Mouse (Mus musculus) ES-E14 (cell line): Measurements from ENCODE around the gene Sgsm2. TPM values are rescaled to one million over a fixed set of nuclear protein-coding genes. Genes with fewer than 3 reads are reported as not detected.

ENCODE experiments used
- DNase-seq: peaks from one replicate; pipeline ENCODE4 v3.0.0-alpha.2; 2013; ENCODE audit warnings: low read depth, low spot score
- H3K27ac ChIP-seq: 2 replicates; pipeline ENCODE4 v1.5.1; 2012; ENCODE audit warnings: low read depth, mild to moderate bottlenecking, low read length, moderate library complexity, mixed read lengths; ENCODE audit not compliant: poor library complexity, insufficient read depth, severe bottlenecking
- H3K36me3 ChIP-seq: 2 replicates; pipeline ENCODE4 v1.6.1; 2012; ENCODE audit warnings: mild to moderate bottlenecking, low read length, moderate library complexity, mixed read lengths; ENCODE audit not compliant: control insufficient read depth, poor library complexity, insufficient read depth, severe bottlenecking
- H3K4me1 ChIP-seq, 2 experiments: fragments of 150-350 bp in 1 of 2; sonication (generic) in 1 of 2; 2 replicates each; pipeline ENCODE4 v1.6.1; 2012; ENCODE audit warnings: low read length in 2 of 2, mild to moderate bottlenecking in 1 of 2, mixed read lengths in 1 of 2; ENCODE audit not compliant: control insufficient read depth in 2 of 2, insufficient read depth in 2 of 2, poor library complexity in 1 of 2
- H3K4me3 ChIP-seq, 2 experiments: fragments of 150-350 bp in 1 of 2; sonication (generic) in 1 of 2; 2 replicates each; pipeline ENCODE4 v1.5.1; 2012; ENCODE audit warnings: low read length in 2 of 2, low read depth in 1 of 2, mild to moderate bottlenecking in 1 of 2, mixed read lengths in 1 of 2; ENCODE audit not compliant: insufficient read depth in 1 of 2, poor library complexity in 1 of 2, severe bottlenecking in 1 of 2
- H3K9ac ChIP-seq: 2 replicates; pipeline ENCODE4 v1.6.1; 2012; ENCODE audit warnings: low read depth, mild to moderate bottlenecking, low read length, mixed read lengths; ENCODE audit not compliant: poor library complexity, insufficient read depth, severe bottlenecking
- H3K9me3 ChIP-seq: fragments of 150-350 bp; sonication (generic); 2 replicates; pipeline ENCODE4 v1.6.1; 2012; ENCODE audit warnings: low read depth, mild to moderate bottlenecking, low read length; ENCODE audit not compliant: control insufficient read depth, insufficient read depth
- CHD2 ChIP-seq: IDR thresholded peaks from 2 replicates; pipeline ENCODE4 v1.6.1; 2014; ENCODE audit warnings: mild to moderate bottlenecking, low read depth, low read length, inconsistent platforms
- HCFC1 ChIP-seq: IDR thresholded peaks from 2 replicates; pipeline ENCODE4 v1.6.1; 2012; ENCODE audit warnings: low read length, inconsistent platforms, borderline replicate concordance; ENCODE audit not compliant: insufficient read depth
- MAFK ChIP-seq: IDR thresholded peaks from 2 replicates; pipeline ENCODE4 v1.6.1; 2014; ENCODE audit warnings: mild to moderate bottlenecking, low read depth, low read length, inconsistent platforms; ENCODE audit not compliant: insufficient read depth
- ZC3H11A ChIP-seq: IDR thresholded peaks from 2 replicates; pipeline ENCODE4 v1.6.1; 2012; ENCODE audit warnings: low read depth, mild to moderate bottlenecking, inconsistent platforms, low read length, borderline replicate concordance
- ZNF384 ChIP-seq: IDR thresholded peaks from 2 replicates; pipeline ENCODE4 v1.6.1; 2012; ENCODE audit warnings: low read depth, low read length, inconsistent platforms
- in situ Hi-C, 2 experiments: fragments of 600-800 bp; cut with MboI; formaldehyde crosslinking; loops; one replicate each; pipeline ENCODE4 v1.15.1; 2025; ENCODE audit warnings: low sequenced_read_pairs in 2 of 2, inconsistent platforms in 1 of 2; ENCODE audit not compliant: unreplicated experiment in 2 of 2
- total RNA-seq: library from RNA; depleted of rRNA; stranded (reverse); fragments of 300-350 nt; gene quantifications from 2 replicates; pipeline ENCODE4 v1.2.3, GENCODE M21; 2012

Gene Sgsm2
- total RNA-seq, 1 experiment, result 10.4 TPM

GRCm38 (mm10) chr11:74837056-74837693 lies 59.7 kb downstream of the Sgsm2 start:
- TF ChIP-seq MAFK, result no peak
- no peak for TF ChIP-seq CHD2
- no peak for TF ChIP-seq HCFC1
- TF ChIP-seq ZNF384, result no peak
- TF ChIP-seq ZC3H11A, result no peak
- Histone ChIP-seq H3K4me3 (peak overlapping the region; percentile 72 to 78), H3K27ac (peak overlapping the region; percentile 86), H3K9me3 (no peaks in the 10 kb centered on the region), H3K9ac (peak overlapping the region; percentile 77), H3K36me3 (peaks cover 7% of the 10 kb centered on the region; the same call in 1 of the 2 replicates), H3K4me1 (peaks cover 14 to 49% of the 10 kb centered on the region in 2 experiments; a peak in 3 of 4 replicates)
- no peak for DNase-seq
- in situ Hi-C loops, result no loop called here

- H3K4me3 ChIP-seq, result no peak overlapping the region
These were observed 60.4 kb downstream of the Sgsm2 start for GRCm38 (mm10) chr11:74836225-74837055.

GRCm38 (mm10) chr11:74835593-74836224 lies 61.2 kb downstream of the Sgsm2 start:
- in situ Hi-C loops, result no loop called here
- Histone ChIP-seq H3K9me3 (no peaks in the 10 kb centered on the region), H3K9ac (0 out of 2 replicates have a peak overlapping the region, but pooled peaks have one; percentile 20), H3K27ac (no peak overlapping the region), H3K36me3 (peaks cover 5% of the 10 kb centered on the region; the same call in 1 of the 2 replicates), H3K4me3 (no peak overlapping the region), H3K4me1 (peaks cover 9 to 40% of the 10 kb centered on the region in 2 experiments; a peak in 3 of 4 replicates)
- no peak for DNase-seq
- TF ChIP-seq CHD2 (no peak), ZNF384 (no peak)

More at GRCm38 (mm10) chr11:74836225-74837055, 60.4 kb downstream of the Sgsm2 start:
- peaks cover 5% of the 10 kb centered on the region; the same call in 1 of the 2 replicates for H3K36me3 ChIP-seq
- no peak for TF ChIP-seq CHD2
- no peak for TF ChIP-seq ZC3H11A
- TF ChIP-seq HCFC1, result no peak
- no peak for TF ChIP-seq MAFK
- peaks cover 12 to 46% of the 10 kb centered on the region in 2 experiments; a peak in 3 of 4 replicates for H3K4me1 ChIP-seq
- DNase-seq, result no peak
- peak overlapping the region; percentile 20 for H3K9ac ChIP-seq
- H3K9me3 ChIP-seq, result no peaks in the 10 kb centered on the region
- H3K27ac ChIP-seq, result no peak overlapping the region; the same call in 1 of the 2 replicates
- in situ Hi-C loops, result no loop called here

- H3K9me3 ChIP-seq, result no peaks in the 10 kb centered on the region
- H3K9ac ChIP-seq, result no peak overlapping the region
- no peak overlapping the region for H3K4me3 ChIP-seq
- H3K27ac ChIP-seq, result no peak overlapping the region
- H3K36me3 ChIP-seq, result peaks cover 5% of the 10 kb centered on the region; the same call in 1 of the 2 replicates
- DNase-seq, result peak; percentile 40
- H3K4me1 ChIP-seq, result peaks cover 9 to 33% of the 10 kb centered on the region in 2 experiments; a peak in 2 of 4 replicates
- no peak for TF ChIP-seq ZNF384
- no peak for TF ChIP-seq MAFK
- TF ChIP-seq ZC3H11A, result no peak
- TF ChIP-seq CHD2, result no peak
- TF ChIP-seq HCFC1, result no peak
- in situ Hi-C loops, result no loop called here
These were observed 62.1 kb downstream of the Sgsm2 start for GRCm38 (mm10) chr11:74834650-74835277.
